Mouse (Mus musculus) cortical plate, adult 2 months (tissue): ENCODE measurements around the gene Ctu1. TPM values are rescaled to one million over a fixed set of nuclear protein-coding genes. Genes with fewer than 3 reads are reported as not detected.
"Not testable (repeated sequence)": the region's sequence is repeated elsewhere in the genome, so short reads cannot be mapped to it uniquely, and the experiment has no call there.

Experiments
- H3K27ac ChIP-seq: fragments of 200-500 bp; 2 replicates; pipeline ENCODE4 v1.5.1; 2012; ENCODE audit warnings: low read length, control low read depth, inconsistent platforms; ENCODE audit not compliant: insufficient read depth
- H3K4me1 ChIP-seq: fragments of 200-500 bp; 2 replicates; pipeline ENCODE4 v1.6.1; 2011; ENCODE audit warnings: low read length; ENCODE audit not compliant: control insufficient read depth, insufficient read depth
- H3K4me3 ChIP-seq: fragments of 200-500 bp; 2 replicates; pipeline ENCODE4 v1.5.1; 2011; ENCODE audit warnings: mild to moderate bottlenecking, low read length, control low read depth; ENCODE audit not compliant: insufficient read depth
- CTCF ChIP-seq: fragments of 200-500 bp; IDR thresholded peaks from 2 replicates; pipeline ENCODE4 v1.5.1; 2011; ENCODE audit warnings: mild to moderate bottlenecking, control low read depth, low read length; ENCODE audit not compliant: insufficient read depth; ENCODE audit errors: extremely low read depth
- POLR2A ChIP-seq: fragments of 200-500 bp; IDR thresholded peaks from 2 replicates; pipeline ENCODE4 v1.6.1; 2011; ENCODE audit warnings: mild to moderate bottlenecking, low read length, control low read depth; ENCODE audit not compliant: insufficient read depth; ENCODE audit errors: extremely low read depth
- polyA plus RNA-seq: library from polyadenylated mRNA; depleted of rRNA; stranded (reverse); fragments of >200 nt; gene quantifications from 2 replicates; pipeline ENCODE4 v1.2.3, GENCODE M21; 2012; rRNA removed

Ctu1 gene
- polyA plus RNA-seq, 1 experiment: 8.6 TPM

- Histone ChIP-seq H3K4me3 (no peak overlapping the region), H3K4me1 (no peaks in the 10 kb centered on the region), H3K27ac (no peak overlapping the region)
- TF ChIP-seq CTCF: peak; percentile 44
- no peak for TF ChIP-seq POLR2A
Measured at GRCm38 (mm10) chr7:43678517-43678916, 6.7 kb downstream of the Ctu1 start.

DNA sequence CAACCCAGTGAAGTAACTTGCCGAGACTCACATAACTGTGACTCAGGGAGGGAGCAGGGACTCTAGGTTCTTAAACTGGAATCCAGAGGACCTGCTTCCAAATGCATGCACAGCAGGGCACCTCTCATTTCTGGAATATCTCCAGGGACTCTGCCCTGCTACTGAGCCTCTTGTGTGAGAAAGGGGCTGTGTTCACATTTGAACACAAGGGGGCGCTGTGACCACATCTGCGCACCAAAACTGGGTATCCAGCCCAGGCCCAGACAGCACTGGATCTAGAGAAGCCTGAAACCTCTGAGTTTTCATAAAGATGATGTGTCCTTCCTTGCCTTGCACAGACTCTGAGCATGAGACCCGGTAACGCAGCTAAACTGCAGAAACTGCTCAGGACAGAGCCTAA is 9.1 kb downstream of the Ctu1 start:
- Histone ChIP-seq H3K4me1 (no peaks in the 10 kb centered on the region), H3K4me3 (no peak overlapping the region), H3K27ac (no peak overlapping the region)
- TF ChIP-seq POLR2A: no peak
- TF ChIP-seq CTCF: peak; percentile 67

DNA sequence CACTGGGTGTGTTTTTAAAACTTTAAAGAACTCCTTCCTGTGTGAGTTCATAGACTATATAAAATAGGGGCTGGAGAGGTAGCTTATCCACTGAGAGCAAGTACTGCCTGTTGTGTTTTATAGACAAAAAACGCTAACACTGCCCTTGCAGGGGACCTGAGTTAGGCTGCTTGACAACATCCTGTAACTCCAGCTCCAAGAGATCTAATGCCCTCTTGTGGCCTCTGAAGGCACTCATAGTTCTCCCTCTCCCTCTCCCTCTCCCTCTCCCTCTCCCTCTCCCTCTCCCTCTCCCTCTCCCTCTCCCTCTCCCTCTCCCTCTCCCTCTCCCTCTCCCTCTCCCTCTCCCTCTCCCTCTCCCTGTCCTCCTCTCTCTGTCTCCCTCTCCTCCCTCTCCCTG is 10.7 kb downstream of the Ctu1 start:
- H3K4me3 ChIP-seq, H3K4me1 ChIP-seq, H3K27ac ChIP-seq: not testable (repeated sequence)
- 0 out of 2 replicates have a peak, but pooled peaks have one; percentile 2 for TF ChIP-seq CTCF

DNA sequence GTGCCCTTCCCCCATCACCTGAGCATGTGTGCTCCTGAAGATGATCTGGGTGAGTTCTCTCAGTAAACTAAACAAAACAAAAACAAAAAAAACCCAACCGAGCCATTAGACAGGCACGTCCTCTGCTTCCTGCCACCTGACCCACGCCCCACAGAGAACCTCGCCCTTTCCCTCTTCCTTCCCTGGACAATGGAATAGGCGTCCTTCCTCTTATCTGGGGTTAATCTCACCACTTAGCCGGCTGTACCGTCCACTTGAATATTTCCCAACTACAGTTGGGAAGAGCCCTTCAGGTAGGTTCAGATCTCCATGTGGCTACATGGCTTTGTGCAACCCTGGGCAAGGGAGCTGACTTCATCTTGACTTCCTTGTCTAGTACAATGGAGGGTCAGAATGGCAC is 13.3 kb downstream of the Ctu1 start:
- no peak for TF ChIP-seq CTCF
- no peak for TF ChIP-seq POLR2A
- Histone ChIP-seq H3K4me1 (no peaks in the 10 kb centered on the region), H3K27ac (no peak overlapping the region), H3K4me3 (no peak overlapping the region)

GRCm38 (mm10) chr7:43690118-43690517 is 18.3 kb downstream of the Ctu1 start, which contains the start of gene Klk14:
TSS of gene Klk14 (plus strand) at chr7:43690418.
- H3K27ac ChIP-seq: no peak within 1 kb of the TSS
- no peak within 1 kb of the TSS for H3K4me3 ChIP-seq
- TF ChIP-seq CTCF (no peak), POLR2A (no peak)
- H3K4me1 ChIP-seq: no peaks in the 10 kb centered on the region

DNA sequence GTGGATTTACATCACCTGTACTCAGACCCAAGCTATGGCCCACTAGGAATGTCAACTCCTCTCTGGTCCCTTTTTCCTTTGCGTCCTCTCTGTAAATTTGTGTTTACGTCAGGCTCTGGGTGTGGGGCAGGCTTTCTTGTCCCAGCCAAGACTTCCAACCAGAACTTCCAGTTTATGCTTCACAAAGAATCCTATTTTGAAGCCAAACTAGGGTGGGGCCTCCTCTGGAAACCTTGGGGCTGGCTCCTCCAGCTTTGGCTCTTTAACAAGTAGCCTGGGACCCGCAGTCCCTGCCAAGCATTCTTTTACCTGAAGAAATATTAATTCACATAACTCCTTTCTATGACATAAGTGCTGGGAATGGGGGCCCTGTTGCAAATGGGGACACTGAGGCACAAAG is 38.2 kb downstream of the Ctu1 start:
- TF ChIP-seq CTCF (no peak), POLR2A (no peak)
- Histone ChIP-seq H3K27ac (no peak overlapping the region), H3K4me3 (no peak overlapping the region), H3K4me1 (no peaks in the 10 kb centered on the region)

DNA sequence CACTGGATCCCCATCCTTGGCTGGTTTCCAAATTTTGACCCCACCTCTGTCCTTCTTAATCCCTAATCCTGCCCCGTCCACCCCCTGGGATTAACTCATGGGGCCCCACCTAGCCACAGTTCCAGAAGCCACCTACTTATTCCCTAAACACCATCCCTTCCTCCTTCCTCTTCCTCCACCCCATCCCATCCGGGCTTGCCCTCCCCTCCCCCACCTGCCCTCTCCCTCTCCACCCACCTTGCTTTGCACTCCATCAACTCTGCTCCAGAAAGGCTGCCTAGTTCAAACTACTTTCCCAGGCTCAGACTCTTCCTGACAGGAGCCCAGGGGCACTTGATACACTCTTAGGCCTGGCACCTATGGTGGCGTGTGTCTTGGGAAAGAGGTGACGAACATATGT is 40.5 kb downstream of the Ctu1 start, which contains the start of gene Klk13:
Gene Klk13, plus strand, starts transcription at position 301 of the 400 bp plus-strand sequence.
- H3K4me1 ChIP-seq: no peaks in the 10 kb centered on the region

DNA sequence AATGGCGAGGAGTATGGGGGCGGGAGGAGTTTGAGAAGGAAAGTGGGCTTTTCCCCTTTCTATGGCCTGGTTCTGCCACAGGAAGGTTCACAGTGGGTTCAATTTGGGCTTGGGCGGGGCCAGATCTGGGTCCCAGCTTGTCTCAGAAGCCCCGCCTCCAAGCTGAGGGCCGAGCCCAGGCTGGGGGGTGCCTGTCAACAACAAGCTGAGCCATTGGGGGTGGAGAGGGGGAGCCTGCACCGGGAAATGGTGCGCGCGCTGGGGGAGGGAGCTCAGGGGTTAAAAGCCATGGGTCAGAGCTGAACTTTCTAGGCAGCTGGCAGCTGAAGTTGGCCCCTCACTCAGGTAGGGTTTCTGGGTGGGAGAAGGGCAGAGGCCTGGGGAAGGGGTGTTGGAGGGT is 41.1 kb downstream of the Ctu1 start:
- no peak overlapping the region for H3K4me3 ChIP-seq
- no peak for TF ChIP-seq CTCF
- no peak for TF ChIP-seq POLR2A
- no peaks in the 10 kb centered on the region for H3K4me1 ChIP-seq
- no peak overlapping the region for H3K27ac ChIP-seq

More for the DNA sequence above, 40.5 kb downstream of the Ctu1 start, which contains the start of gene Klk13:
- no peak within 1 kb of the TSS for H3K4me3 ChIP-seq
- no peak for TF ChIP-seq CTCF
- TF ChIP-seq POLR2A: no peak
- H3K27ac ChIP-seq: no peak within 1 kb of the TSS

DNA sequence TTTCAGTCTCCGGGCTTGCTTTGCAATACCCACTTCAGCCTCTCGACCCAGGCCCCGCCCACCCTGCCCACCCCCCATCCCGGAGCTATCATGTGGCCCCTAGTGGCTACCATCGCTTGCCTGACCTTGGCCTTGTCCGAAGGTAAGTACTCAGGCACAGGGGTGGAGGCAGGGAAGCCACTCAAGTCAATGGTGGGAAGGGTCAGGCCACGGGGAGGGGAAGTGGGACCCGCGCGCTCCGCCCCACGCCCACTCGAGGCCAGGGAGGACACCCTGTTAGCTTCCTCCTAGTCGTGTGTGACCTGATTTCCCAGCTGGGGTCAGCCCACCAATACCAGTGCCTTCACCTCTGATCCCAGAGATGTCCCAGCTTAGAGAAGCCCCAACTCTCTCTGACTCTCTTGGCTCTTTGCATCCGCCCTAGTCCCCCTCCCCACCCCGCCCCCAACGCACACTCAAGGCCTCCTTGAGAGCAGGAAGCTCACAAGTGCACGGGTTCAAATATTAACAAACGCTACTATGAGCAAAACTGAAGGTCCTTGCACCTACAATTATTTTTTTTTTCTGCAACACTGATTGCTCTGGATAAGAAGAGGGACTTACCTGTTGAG is 42.0 kb downstream of the Ctu1 start:
- no peaks in the 10 kb centered on the region for H3K4me1 ChIP-seq
- TF ChIP-seq POLR2A (no peak), CTCF (no peak)
- no peak overlapping the region for H3K27ac ChIP-seq
- H3K4me3 ChIP-seq: no peak overlapping the region

Other genes starting within 250 kb of the Ctu1 start
- not detected in 2 replicates for gene Lim2, start 244.3 kb upstream of the Ctu1 start, polyA plus RNA-seq
- 0.32 TPM in 1 of 2 replicates, not detected in the other for gene Nkg7, start 234.9 kb upstream of the Ctu1 start, polyA plus RNA-seq
- not detected in 2 replicates for gene Cldnd2, start 231.2 kb upstream of the Ctu1 start, polyA plus RNA-seq
- gene Etfb, start 227.9 kb upstream of the Ctu1 start, polyA plus RNA-seq: 89.4 and 94.5 TPM in 2 replicates
- gene Gm45233, start 227.9 kb upstream of the Ctu1 start, polyA plus RNA-seq: 0.78 and 2.1 TPM in 2 replicates
- gene Vsig10l, start 208.9 kb upstream of the Ctu1 start, polyA plus RNA-seq: 1.7 and 3.2 TPM in 2 replicates
- gene Iglon5, start 181.9 kb upstream of the Ctu1 start, polyA plus RNA-seq: 42.2 and 46.0 TPM in 2 replicates
- gene 4931406B18Rik, start 166.1 kb upstream of the Ctu1 start, polyA plus RNA-seq: not detected in 2 replicates
- gene Cd33, start 127.6 kb upstream of the Ctu1 start, polyA plus RNA-seq: 9.3 and 11.2 TPM in 2 replicates
- gene Zfp658, start 109.8 kb upstream of the Ctu1 start, polyA plus RNA-seq: 5.9 and 6.1 TPM in 2 replicates
- 8.7 and 9.2 TPM in 2 replicates for gene Zfp719, start 92.4 kb upstream of the Ctu1 start, polyA plus RNA-seq
- 0.15 and 0.21 TPM in 2 replicates for gene Zfp819, start 64.8 kb upstream of the Ctu1 start, polyA plus RNA-seq
- 0.04 TPM in 1 of 2 replicates, not detected in the other for gene Ceacam18, start 37.3 kb upstream of the Ctu1 start, polyA plus RNA-seq
- gene Siglece, start 11.9 kb upstream of the Ctu1 start, polyA plus RNA-seq: 1.1 and 1.6 TPM in 2 replicates
- gene Klk14, start 18.4 kb downstream of the Ctu1 start, polyA plus RNA-seq: not detected in 2 replicates
- 0.04 TPM in 1 of 2 replicates, not detected in the other for gene Klk13, start 40.6 kb downstream of the Ctu1 start, polyA plus RNA-seq
- not detected in 2 replicates for gene Klk12, start 96.9 kb downstream of the Ctu1 start, polyA plus RNA-seq
- not detected in 2 replicates for gene Klk11, start 102.6 kb downstream of the Ctu1 start, polyA plus RNA-seq
- gene Klk10, start 109.0 kb downstream of the Ctu1 start, polyA plus RNA-seq: 0.27 and 0.32 TPM in 2 replicates
- gene Klk9, start 119.9 kb downstream of the Ctu1 start, polyA plus RNA-seq: 0.11 TPM in 1 of 2 replicates, not detected in the other
- gene Klk8, start 125.6 kb downstream of the Ctu1 start, polyA plus RNA-seq: 3.1 and 7.6 TPM in 2 replicates
- 0.11 TPM in 1 of 2 replicates, not detected in the other for gene Klk7, start 139.3 kb downstream of the Ctu1 start, polyA plus RNA-seq
- 4.9 and 11.6 TPM in 2 replicates for gene Klk6, start 152.5 kb downstream of the Ctu1 start, polyA plus RNA-seq
- gene Klk5, start 170.0 kb downstream of the Ctu1 start, polyA plus RNA-seq: not detected in 2 replicates
- gene Klk4, start 209.1 kb downstream of the Ctu1 start, polyA plus RNA-seq: not detected in 2 replicates